Mouse (Mus musculus): ENCODE measurements at regions not wholly inside any gene's neighbourhood (a gene's known extent, or its start where the extent isn't known, plus 50 kb on each side); places are given as distances from the start of the nearest gene placed in this dataset.
A peak's percentile ranks its signal among the peaks of the same experiment; 100 is the strongest.

DNA sequence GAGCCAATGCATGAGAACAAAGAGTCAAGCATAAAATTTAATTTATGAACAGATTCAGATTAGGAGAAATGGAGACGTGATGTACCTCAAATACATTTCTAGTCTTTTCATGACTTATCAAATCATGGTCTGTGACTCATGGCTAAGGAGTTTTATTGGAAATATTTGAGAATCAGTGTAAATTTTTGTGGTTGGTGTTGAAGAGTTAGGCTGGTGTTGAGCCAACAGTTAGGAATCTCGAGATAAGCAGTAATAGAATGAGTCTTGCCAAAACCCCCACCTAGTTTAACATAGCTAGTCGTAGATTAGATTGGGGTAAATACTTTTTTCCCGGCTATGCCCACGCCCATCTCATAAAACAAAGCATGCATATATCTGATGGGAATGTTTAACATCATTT, 462.0 kb upstream of the Gm10306 start:
- Histone ChIP-seq H3K9me3 (replicated peaks; ENCODE audit: insufficient read depth, low read length) (no peaks in the 10 kb centered on the region), H3K79me2 (ENCODE audit: control insufficient read depth, insufficient read depth, low read length, poor library complexity) (no peaks in the 10 kb centered on the region), H3K9ac (ENCODE audit: control insufficient read depth, low read depth, low read length, poor library complexity, severe bottlenecking) (no peak overlapping the region), H3K4me1 (ENCODE audit: control insufficient read depth in 1 of 2, insufficient read depth in 2 of 2, low read length in 2 of 2) (no peaks in the 10 kb centered on the region), H3K27ac (ENCODE audit: control insufficient read depth, low read depth, low read length) (no peak overlapping the region), H3K36me3 (ENCODE audit: control insufficient read depth in 1 of 2, insufficient read depth in 2 of 2, low read length in 2 of 2) (no peaks in the 10 kb centered on the region), H3K27me3 (ENCODE audit: control insufficient read depth in 1 of 2, insufficient read depth in 2 of 2, low read length in 2 of 2) (no peaks in the 10 kb centered on the region), H3K4me3 (ENCODE audit: control insufficient read depth in 1 of 2, insufficient read depth in 1 of 2, low read depth in 2 of 2, low read length in 2 of 2) (no peak overlapping the region)
- TF ChIP-seq CTCF (IDR thresholded peaks at IDR 0.05 in 2 of 3, conservative IDR thresholded peaks at IDR 0.05 in 1 of 3; ENCODE audit: control insufficient read depth in 1 of 3, insufficient read depth in 1 of 3, low read depth in 2 of 3, low read length in 3 of 3, poor library complexity in 1 of 3, severe bottlenecking in 1 of 3) (no peak), RCOR1 (IDR thresholded peaks at IDR 0.05; ENCODE audit: low read depth, low read length) (0 out of 2 replicates have a peak, but pooled peaks have one; percentile 21), JUND (IDR thresholded peaks at IDR 0.05; ENCODE audit: low read depth, low read length) (no peak), MAZ (IDR thresholded peaks at IDR 0.05; ENCODE audit: low read depth, low read length) (no peak), USF2 (IDR thresholded peaks at IDR 0.05; ENCODE audit: borderline replicate concordance in 1 of 2, insufficient read depth in 1 of 2, low read depth in 1 of 2, low read length in 2 of 2) (no peak), POLR2A (IDR thresholded peaks at IDR 0.05; ENCODE audit: control insufficient read depth in 1 of 2, insufficient read depth in 1 of 2, low read depth in 1 of 2, low read length in 2 of 2, poor library complexity in 1 of 2) (no peak)
- no peak for DNase-seq (ENCODE audit: low read depth, low spot score)

DNA sequence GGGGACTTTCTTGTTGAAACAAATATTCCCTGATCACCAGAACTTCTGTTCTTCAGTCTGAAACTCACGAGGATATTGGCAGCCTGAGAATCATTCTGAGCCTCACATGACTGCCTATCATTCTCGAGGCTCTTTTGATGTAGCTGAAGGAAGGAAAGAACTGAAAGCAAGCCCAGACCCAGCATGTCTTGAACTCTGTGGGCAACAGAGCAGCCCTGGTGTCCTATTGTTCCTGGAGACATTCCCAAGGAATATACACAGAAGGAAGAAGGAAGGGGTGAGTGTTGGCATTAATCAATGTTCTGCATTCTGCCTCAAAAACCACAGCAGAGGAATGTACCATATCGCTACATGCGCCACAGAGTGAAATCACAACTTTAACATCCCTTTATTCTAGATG, 449.4 kb upstream of the Gm10306 start:
- H3K4me3 ChIP-seq (ENCODE audit: control insufficient read depth in 1 of 2, insufficient read depth in 1 of 2, low read depth in 2 of 2, low read length in 2 of 2): no peak overlapping the region
- no peak for DNase-seq (ENCODE audit: low read depth, low spot score)

DNA sequence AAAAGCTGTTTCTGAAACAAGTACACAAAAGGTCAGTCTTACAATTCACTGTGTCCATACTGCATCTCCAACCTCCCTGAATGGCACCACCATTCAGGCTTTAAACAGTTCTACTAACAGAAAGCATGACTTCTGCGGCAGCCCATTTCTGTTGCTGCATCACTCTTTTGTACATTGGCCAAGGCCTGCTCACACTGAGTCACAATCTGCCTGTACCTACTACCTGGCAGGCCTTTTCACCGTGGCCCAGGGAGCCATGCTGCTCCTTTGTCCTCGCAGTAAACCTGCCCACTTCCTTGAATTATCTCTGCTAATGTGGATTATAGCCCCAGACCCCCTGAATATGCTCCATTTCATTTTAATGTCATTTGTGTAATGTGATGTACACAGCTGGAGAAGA, 439.5 kb upstream of the Gm10306 start:
- Histone ChIP-seq H3K4me1 (ENCODE audit: control insufficient read depth in 1 of 2, insufficient read depth in 2 of 2, low read length in 2 of 2) (no peaks in the 10 kb centered on the region), H3K9ac (ENCODE audit: control insufficient read depth, low read depth, low read length, poor library complexity, severe bottlenecking) (no peak overlapping the region), H3K27me3 (ENCODE audit: control insufficient read depth in 1 of 2, insufficient read depth in 2 of 2, low read length in 2 of 2) (no peaks in the 10 kb centered on the region), H3K9me3 (replicated peaks; ENCODE audit: insufficient read depth, low read length) (no peaks in the 10 kb centered on the region), H3K4me3 (ENCODE audit: control insufficient read depth in 1 of 2, insufficient read depth in 1 of 2, low read depth in 2 of 2, low read length in 2 of 2) (no peak overlapping the region), H3K27ac (ENCODE audit: control insufficient read depth, low read depth, low read length) (no peak overlapping the region), H3K79me2 (ENCODE audit: control insufficient read depth, insufficient read depth, low read length, poor library complexity) (no peaks in the 10 kb centered on the region), H3K36me3 (ENCODE audit: control insufficient read depth in 1 of 2, insufficient read depth in 2 of 2, low read length in 2 of 2) (no peaks in the 10 kb centered on the region)
- DNase-seq (ENCODE audit: low read depth, low spot score): no peak
- no peak for TF ChIP-seq SMC3 (IDR thresholded peaks at IDR 0.05; ENCODE audit: low read depth, low read length)
- no peak for TF ChIP-seq SIN3A (IDR thresholded peaks at IDR 0.05; ENCODE audit: low read length)
- no peak for TF ChIP-seq ZMIZ1 (IDR thresholded peaks at IDR 0.05; ENCODE audit: low read depth, low read length)
- TF ChIP-seq TBP (IDR thresholded peaks at IDR 0.05; ENCODE audit: low read depth, low read length): no peak
- no peak for TF ChIP-seq RAD21 (IDR thresholded peaks at IDR 0.05; ENCODE audit: low read depth, low read length)
- TF ChIP-seq MYB (IDR thresholded peaks at IDR 0.05; ENCODE audit: low read depth, low read length): no peak
- TF ChIP-seq EP300 (IDR thresholded peaks at IDR 0.05; ENCODE audit: low read depth in 1 of 2, low read length in 2 of 2): no peak
- no peak for TF ChIP-seq CTCF (IDR thresholded peaks at IDR 0.05 in 2 of 3, conservative IDR thresholded peaks at IDR 0.05 in 1 of 3; ENCODE audit: control insufficient read depth in 1 of 3, insufficient read depth in 1 of 3, low read depth in 2 of 3, low read length in 3 of 3, poor library complexity in 1 of 3, severe bottlenecking in 1 of 3)
- no peak for TF ChIP-seq USF1 (IDR thresholded peaks at IDR 0.05; ENCODE audit: low read depth, low read length)
- TF ChIP-seq MXI1 (IDR thresholded peaks at IDR 0.05; ENCODE audit: low read depth, low read length): no peak
- TF ChIP-seq TCF12 (IDR thresholded peaks at IDR 0.05; ENCODE audit: low read depth, low read length): no peak
- TF ChIP-seq ZKSCAN1 (IDR thresholded peaks at IDR 0.05; ENCODE audit: low read depth, low read length): no peak
- no peak for TF ChIP-seq HCFC1 (IDR thresholded peaks at IDR 0.05; ENCODE audit: low read depth, low read length)
- TF ChIP-seq ELF1 (IDR thresholded peaks at IDR 0.05; ENCODE audit: low read depth, low read length): no peak
- no peak for TF ChIP-seq NRF1 (IDR thresholded peaks at IDR 0.05; ENCODE audit: insufficient read depth, low read depth, low read length, poor library complexity, severe bottlenecking)
- TF ChIP-seq NELFE (IDR thresholded peaks at IDR 0.05; ENCODE audit: low read depth, low read length): no peak
- no peak for TF ChIP-seq GATA1 (IDR thresholded peaks at IDR 0.05; ENCODE audit: low read depth, low read length)
- TF ChIP-seq ZC3H11A (IDR thresholded peaks at IDR 0.05; ENCODE audit: low read depth, low read length): no peak
- no peak for TF ChIP-seq TAL1 (IDR thresholded peaks at IDR 0.05; ENCODE audit: low read length)

More for the DNA sequence above, 449.4 kb upstream of the Gm10306 start:
- H3K27me3 ChIP-seq (ENCODE audit: control insufficient read depth in 1 of 2, insufficient read depth in 2 of 2, low read length in 2 of 2): no peaks in the 10 kb centered on the region
- H3K79me2 ChIP-seq (ENCODE audit: control insufficient read depth, insufficient read depth, low read length, poor library complexity): no peaks in the 10 kb centered on the region
- H3K4me1 ChIP-seq (ENCODE audit: control insufficient read depth in 1 of 2, insufficient read depth in 2 of 2, low read length in 2 of 2): no peaks in the 10 kb centered on the region
- H3K36me3 ChIP-seq (ENCODE audit: control insufficient read depth in 1 of 2, insufficient read depth in 2 of 2, low read length in 2 of 2): no peaks in the 10 kb centered on the region
- no peak overlapping the region for H3K9ac ChIP-seq (ENCODE audit: control insufficient read depth, low read depth, low read length, poor library complexity, severe bottlenecking)
- TF ChIP-seq MAX (IDR thresholded peaks at IDR 0.05; ENCODE audit: low read length) (no peak), NRF1 (IDR thresholded peaks at IDR 0.05; ENCODE audit: insufficient read depth, low read depth, low read length, poor library complexity, severe bottlenecking) (no peak), MXI1 (IDR thresholded peaks at IDR 0.05; ENCODE audit: low read depth, low read length) (no peak), TAL1 (IDR thresholded peaks at IDR 0.05; ENCODE audit: low read length) (no peak), UBTF (IDR thresholded peaks at IDR 0.05; ENCODE audit: borderline replicate concordance, insufficient read depth, low read depth, low read length) (no peak), RCOR1 (IDR thresholded peaks at IDR 0.05; ENCODE audit: low read depth, low read length) (no peak), GATA1 (IDR thresholded peaks at IDR 0.05; ENCODE audit: low read depth, low read length) (no peak)
- H3K27ac ChIP-seq (ENCODE audit: control insufficient read depth, low read depth, low read length): no peak overlapping the region
- no peaks in the 10 kb centered on the region for H3K9me3 ChIP-seq (replicated peaks; ENCODE audit: insufficient read depth, low read length)
